Mouse (Mus musculus) ZHBTc4 (cell line): ENCODE measurements around the gene Mgat5b.

Experiments
- DNase-seq: peaks from one replicate; pipeline ENCODE4 v3.0.0-alpha.2; 2011; ENCODE audit warnings: low read depth, low spot score

The Mgat5b gene

DNA sequence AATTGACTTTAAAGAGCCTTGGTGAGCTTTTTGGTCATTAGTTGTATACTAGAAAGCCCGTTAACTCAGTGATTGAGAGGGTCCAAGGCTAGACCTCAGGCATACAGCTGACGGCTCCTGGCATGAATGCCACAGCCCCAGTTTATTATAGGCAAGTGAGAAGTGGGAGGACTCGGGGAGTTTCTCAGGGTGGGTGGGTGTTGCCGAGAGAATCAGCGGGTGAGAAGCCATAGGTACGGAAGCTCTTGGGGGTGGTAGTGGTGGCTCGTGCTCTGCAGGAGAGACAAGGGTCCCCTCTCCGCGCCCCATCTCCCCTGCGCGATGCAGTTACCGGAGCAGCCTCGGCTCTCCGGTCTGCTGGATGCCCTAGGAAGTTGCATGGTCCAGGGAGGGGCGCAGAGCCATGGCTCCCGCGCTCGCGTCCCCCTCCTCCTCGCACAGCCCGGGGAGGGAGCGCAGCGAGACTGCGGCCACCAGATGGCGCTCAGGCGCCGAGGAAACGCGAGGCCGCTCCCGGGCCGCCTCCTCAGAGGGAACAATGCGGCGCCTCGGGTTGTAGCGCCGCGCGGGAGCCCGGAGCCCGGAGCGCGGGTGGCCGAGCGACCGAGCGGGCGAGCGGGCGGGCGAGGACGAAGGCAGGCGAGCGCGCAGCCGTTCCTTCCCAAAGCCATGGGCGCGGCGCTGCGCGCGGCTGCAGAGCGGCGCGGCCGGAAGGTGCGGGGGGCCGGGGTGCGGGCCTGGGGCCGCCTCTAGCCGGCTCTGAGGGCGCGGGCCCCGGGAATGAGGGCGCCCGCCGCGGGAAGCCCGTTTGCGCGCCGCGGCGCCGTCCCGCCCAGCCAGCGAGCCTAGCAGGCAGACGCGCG lies at the start of gene Mgat5b:
TSS of gene Mgat5b (plus strand) at position 541 of the 863 bp plus-strand sequence.
- peak; percentile 94 for DNase-seq

DNA sequence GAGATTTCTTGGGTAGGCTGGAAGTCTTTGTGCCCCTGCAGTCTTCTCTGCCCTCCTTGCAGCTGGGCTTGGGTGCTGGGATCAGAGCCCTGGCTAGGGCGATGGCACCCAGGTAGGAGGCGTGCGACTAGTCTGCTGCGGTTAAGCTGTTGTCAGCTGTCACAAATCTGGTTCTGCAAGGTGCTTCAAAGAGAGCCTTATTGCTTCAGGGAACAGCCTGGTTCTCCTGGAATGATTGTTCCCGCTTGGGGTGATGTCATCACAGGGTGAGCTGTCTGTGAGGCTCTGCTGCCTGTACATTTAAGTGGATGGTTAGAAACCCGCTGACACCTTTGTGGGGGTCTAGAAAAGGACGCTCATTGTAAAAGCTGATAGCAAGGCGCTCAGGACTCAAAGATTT lies 49.4 kb upstream of the Mgat5b start:
- DNase-seq, result no peak

DNA sequence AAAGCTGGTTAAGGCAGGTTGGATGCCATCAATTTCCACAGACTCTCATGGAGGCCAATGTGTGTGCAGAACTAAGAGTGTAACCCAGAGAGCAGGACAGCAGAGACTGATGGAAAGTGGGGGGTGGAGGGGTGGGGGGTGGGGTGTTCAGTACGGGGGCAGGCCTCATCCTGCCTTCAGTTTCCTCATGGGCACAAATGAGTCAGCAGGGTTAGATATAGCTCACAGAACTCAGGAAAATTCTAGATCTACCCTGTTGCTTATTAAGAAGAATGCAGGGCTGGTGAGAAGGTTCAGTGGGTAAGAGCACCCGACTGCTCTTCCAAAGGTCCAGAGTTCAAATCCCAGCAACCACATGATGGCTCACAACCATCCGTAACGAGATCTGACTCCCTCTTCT lies 49.0 kb upstream of the Mgat5b start:
- DNase-seq, result no peak

DNA sequence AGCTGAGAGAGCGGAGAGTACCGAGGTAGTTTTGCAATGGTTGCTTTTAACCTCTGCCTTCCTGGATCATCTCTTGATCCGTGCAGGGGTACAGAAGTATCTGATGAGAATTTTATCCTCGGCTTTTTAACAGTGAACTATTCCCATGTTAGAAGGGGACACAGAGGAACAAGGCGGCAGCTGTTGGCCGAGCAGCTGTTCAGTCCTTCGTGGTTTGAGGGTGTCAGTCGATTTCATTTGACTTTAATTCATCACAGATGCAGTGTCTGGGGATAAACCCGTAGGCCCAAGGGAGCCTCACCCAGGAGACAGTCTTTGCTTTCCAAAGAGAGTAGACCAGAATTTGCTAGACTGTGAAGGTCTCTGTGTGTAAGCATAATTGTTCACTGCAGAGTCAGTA lies 47.1 kb upstream of the Mgat5b start:
- DNase-seq, result no peak

DNA sequence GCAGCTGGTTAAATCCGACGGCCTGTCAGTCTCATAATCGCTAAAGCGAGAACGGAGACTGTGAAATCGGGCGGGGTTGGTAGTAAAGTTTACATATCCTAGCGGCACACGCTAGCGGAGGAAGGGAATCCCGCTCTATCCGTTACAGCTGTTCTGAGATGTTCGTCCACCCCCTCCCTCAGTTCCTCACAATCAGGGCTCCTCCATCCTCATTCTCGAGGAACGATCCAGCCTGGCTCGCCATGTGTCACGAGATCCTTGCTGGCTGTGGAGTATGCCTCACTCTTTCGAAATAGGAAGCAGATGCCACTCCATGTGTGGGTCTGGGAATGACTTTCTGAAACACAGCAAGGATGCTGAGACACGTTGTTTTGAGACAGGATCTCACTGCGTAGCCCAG lies 44.7 kb upstream of the Mgat5b start:
- DNase-seq, result no peak

DNA sequence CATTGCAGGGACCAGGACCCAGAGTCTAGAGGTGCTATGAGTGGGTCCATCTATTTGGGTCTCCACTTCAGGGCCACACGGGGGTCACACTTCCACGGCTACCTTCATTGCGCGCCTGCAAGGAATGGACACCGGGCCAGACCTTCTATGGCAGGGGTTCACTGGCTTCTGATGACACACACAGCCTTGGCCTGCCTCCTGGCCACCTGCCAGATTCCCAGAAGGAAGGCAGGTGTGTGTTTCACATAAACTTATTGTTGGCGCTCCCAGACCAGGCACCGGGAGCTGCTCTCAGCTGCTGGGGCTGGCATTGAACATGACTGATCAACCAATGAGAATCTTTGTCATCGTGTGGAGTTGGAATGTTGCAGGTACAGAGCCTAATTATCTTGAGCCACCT lies 40.2 kb upstream of the Mgat5b start:
- no peak for DNase-seq

DNA sequence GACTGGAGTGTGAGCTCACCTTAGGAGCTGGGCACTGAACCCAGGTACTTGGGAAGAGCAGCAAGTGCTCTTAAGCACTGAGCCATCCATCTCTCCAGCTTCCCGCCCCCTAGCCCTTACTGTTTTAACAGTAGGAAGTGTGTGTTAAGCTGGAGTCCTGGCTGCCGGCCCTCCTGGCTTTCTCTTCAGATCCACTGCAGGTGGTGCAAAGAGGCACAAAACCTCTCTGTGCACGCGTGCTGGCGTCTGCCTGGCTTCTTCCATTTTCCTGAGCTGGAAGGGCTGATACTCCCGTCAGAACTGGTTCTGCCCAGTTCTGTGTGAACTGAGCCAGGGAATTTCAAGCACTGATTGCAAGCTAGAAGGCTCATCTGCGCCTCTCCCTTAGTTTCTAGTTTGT lies 37.8 kb upstream of the Mgat5b start:
- DNase-seq, result peak; percentile 82

DNA sequence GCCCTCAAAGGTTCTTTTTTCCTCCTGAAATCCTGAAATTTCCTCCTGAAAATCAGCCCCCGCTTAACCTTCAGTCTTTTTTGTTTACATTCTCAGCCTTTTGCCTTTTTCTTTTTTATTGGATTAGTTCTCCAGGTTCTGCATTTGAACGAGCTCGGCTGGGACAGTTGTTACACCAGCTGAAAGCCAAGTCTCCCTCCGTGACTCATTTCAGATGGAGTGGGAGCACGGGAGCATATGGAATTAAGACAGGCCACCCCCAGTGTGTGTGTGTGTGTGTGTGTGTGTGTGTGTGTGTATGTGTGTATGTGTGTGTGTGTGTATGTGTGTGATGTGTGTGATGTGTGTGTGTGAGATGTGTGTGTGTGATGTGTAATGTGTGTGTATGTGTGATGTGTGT lies 37.2 kb upstream of the Mgat5b start:
- DNase-seq, result no peak

DNA sequence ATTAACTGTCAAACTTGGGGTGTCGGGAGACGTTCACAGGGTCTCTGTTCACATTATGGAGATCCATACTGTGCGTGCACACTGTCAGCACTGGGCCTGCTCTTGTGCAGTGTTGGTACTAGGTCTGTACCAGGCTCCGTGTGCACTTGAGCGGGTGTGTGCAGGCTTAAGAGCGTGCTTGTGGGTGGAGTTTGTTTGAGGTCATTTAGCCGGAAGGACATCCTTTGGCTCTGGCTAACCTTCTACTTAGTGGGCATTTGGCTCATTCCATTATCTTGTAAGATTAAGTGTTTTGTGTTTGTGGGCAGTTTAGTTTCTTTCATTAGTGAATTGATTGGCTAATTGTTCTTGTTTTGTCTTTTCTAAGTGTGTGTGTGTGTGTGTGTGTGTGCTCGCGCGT lies 36.2 kb upstream of the Mgat5b start:
- DNase-seq, result peak; percentile 69

DNA sequence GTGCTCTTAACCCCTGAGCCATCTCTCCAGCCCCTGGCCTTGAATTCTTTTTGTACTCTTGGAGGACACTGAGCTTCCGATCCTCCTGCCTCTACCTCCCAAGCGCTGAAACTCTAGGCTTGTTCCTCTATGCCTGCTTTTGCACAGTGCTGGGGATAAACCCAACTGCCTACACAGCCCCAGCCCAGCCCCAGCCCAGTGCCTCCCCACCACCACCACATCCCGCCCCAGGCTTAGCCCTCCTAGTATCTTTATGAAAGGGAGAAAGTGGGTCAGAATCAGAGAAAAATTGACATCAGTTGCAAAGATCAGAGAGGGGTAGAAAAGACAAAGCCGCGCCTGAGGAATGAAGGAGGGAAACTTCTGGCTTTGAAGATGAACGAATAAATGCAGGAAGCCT lies 34.6 kb upstream of the Mgat5b start:
- no peak for DNase-seq

DNA sequence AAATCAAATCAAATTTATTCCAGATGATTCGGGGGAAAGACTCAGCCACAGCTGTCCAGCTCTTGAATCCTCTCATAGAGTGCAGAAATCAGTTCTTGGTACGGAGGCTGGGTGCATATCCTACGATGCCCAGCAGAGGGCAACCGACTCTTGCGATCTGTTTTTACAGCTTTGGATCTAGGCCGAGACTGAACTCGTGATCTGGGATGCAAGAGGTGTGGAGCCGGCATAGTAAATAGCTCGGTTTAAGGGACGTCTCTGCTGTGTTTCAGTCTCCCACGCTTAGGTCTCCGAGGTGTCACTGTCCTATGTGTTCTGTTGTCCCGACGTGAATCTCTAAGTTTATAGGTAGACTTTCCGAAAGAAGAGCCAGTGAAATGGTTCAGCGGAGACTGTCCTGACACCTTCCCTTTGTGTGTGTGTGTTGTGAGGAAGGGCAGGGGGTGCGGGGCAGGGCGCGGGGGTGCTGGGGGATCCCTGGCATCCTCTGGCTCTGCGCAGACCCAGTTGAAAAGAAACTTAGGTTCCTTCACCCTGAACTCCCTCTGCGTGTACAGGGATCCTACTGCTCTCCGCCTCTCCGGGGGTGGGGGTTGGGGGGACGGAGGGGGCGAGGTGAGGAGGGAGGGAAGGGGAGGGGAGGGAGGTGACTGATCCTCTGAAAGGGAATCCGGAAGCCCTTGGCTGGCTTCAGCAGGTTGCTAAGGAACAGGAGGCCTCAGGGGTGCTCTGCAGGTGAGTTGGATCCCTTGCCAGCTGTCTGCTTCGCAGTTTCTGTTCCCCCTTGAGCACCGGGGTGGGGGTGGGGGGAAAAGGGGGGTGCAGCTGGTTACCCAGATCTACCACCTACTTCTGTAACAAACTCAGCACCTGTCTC lies 33.1 kb upstream of the Mgat5b start:
- DNase-seq, result peak; percentile 95

DNA sequence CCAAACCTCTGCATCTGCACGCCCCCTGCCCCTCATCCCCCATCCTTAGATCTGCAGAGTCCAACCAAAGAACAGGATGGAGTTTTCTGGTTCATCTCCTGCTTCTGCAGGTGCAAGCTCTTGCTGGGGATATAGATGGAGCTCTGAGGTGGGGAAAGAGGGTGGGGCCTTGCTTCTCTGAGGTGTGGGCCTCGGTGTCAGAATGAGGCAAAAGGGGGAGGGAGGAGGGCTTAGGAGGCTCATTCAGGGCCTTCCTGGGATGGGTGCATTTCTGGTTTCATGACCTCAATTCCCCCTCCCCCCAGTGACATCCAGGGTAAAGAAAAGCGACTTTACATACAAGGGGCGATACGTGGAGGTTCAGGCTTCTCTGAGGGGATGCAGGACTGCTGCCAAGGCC lies 31.5 kb upstream of the Mgat5b start:
- no peak for DNase-seq

DNA sequence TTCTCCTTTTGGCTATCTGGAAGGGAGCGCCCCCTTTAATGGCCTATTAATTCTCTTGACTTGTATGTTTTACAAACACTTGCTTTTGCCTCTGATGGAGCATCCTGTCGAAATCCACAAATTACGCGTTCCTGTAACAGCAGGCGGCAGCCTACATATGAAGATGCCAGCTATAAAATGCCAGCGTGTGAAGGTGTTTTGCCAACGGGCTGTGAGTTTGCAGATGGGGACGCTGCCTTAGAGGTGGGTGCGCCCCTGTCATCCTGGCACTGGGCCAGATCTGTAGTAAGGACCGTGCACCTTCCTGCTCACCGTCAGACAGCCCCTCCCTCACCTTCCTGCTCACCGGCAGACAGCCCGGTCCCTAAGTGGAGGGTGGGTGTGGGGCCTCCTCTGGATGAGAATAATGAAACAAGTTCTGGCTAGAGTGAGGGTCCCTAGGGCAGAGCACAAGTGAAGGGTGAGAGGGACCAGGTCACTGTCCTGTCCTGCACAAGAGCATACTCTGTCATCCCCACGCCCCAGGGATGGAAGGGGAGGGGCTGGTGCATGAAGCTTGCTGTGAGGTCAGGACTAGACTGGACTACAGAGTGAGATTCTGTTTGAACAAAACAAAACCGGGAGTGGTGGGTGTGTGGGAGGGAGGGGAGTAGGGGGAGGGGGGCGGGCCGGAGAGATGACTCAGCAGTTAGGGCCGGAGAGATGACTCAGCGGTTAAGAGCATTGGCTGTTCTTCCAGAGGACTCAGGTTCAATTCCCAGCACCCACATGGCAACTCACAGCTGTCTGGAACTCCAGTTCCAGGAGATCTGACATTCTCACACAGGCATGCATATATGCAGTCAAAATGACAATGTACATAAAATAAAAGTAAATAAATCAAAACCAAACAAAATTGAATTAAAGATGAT lies 24.9 kb upstream of the Mgat5b start:
- DNase-seq, result peak; percentile 90

DNA sequence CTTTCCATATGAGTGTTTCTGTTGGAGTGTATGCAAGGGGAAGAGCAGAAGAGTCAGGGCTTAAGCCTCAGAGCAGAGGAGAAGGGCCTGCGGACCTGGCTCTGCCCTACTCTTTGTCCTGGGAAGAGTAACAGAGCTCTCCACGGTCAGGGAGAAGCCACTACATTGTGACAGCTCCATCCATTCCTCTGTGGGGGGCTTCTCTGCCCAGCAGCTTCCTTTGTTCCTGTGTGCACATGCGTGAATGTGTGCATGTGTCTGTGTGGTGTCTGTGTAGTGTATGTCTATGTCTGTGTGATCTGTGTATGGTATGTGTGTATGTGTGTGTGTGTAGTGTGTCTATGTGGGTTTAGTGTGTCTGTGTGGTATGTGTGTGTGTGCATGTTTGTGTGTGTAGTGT lies 23.3 kb upstream of the Mgat5b start:
- peak; percentile 28 for DNase-seq

DNA sequence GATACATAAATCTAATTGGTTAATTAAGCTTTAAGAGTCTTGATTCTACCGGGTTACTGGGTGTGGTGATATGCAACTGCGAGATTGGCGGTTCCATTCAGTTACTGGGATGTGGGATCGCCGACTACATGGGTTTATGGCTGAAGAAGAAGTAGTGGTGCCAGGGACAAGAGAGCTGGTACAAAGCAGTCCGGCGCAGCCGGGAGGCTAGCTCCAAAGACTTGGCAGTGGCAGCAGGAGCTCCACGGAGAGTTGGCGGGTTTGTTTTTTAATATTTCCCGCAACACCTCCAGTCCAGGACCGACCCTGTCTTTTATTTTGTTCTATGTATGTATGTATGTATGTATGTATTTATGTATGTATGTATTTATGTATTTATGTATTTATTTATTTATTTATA lies 19.4 kb upstream of the Mgat5b start:
- no peak for DNase-seq

DNA sequence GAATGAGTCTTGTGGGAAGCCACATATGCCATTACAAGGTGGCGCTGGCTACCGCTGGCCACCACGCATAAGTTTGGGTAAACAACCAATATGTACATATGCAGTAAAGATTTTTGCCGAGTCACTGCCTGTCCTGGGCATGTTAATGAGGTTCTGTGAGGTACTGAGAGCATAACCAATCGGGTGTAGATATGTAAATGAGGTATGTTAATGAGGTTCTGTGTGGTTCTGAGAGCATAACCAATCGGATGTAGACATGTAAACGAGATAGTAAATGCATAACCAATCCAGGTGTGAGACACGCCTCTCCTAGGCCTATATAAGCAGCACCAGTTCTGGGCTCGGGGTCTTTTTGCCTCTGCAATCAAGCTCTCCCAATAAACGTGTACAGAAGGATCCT lies 16.1 kb upstream of the Mgat5b start:
- DNase-seq, result peak; percentile 58

DNA sequence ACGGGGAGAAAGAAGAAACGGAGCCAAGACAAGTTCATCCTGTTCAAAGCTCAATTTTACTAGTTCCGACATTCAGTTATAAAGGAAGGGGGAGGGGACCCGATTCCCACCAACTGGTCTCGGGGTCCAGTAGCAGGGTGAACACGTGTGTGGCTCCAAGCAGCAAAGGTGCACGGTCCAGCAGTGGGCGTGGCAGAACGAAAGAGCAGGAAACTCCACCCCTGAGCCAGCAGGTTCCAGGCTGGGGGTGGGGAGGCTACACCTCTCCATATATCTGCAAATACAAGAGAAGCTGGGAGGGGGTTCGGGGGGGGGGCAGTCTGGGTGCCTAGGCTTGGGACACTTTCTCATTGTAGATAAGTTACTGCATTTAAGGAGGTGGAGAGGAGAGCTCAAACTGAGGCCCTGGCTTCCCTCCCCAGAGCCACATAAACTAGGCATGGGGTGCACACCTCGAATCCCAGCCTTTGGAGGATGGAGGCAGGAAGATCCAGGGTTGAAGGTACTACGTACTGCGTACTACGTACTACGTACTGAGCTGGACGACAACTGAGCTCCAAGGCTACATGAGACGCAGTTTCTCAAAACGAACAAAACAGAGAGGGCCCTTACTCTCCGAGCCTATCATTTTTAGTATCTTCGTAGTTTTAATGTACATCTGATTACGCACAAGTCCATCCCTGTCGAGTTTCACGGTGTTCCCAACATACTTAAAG lies 12.8 kb upstream of the Mgat5b start:
- DNase-seq, result no peak

DNA sequence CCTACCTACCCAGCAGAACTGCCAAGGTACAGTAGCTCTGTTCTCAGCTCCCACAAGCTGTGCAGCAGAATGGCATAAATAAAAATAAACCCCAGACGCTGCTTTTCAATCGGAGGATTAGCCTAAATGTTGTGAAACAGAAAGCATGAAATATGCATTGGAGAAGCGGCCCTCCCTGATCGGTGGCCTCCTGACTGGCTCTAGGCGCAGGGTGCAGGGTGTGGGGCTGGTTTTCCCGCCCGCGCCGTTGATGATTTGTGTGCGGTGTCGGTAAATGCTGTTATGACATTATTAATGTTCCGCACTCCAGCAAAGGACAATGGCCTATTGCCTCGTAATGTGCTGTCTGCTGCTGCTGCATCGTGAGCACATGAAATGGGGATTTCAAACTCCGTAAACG lies 5.1 kb upstream of the Mgat5b start:
- no peak for DNase-seq

DNA sequence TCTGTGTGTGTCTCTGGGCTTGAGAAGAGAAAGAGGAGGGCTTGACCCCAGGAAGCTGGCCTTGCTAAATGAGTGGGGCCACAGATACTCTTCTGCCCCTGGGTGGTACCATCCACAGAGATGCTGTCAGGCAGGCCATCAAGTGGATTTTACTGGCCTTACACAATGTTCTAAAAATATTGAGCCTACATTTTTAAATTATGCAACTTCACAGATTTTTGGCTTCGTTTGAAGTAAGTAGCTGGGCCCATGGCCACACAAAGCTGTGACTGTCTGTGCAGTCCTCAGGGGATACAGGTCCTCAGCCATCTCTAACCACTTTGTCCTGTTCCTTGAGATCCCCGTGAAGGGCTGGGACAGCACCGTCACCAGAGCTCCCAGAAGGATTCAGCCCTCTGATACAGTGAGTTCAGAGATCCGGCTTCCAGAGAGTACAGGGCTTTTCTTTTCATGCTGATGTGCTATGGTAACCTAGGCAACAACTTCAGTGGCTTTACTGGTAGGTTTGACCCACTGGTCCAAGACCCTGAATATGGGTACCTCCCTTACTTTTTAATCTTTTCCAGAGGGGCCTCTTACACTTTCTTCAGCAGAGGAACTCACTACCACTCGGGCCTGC lies 4.3 kb upstream of the Mgat5b start:
- DNase-seq, result no peak

DNA sequence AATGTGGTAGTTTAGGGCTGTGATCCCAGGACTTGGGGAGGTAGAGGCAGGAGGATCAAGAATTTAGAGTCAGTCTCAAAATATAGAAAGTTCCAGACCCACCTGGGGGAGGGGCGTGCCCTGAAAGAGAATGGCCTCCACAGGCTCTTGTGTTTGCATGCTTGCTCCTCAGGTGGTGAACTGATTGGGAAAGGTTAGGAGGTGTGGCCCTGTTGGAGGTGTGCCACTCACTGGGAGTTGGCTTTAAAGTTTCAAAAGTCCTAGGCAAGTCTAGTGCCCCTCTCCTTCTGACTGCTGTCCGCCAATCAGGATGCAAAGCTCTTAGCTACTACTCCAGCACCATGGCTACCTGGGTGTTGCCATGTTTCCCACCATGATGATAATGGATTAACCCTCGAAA lies 3.4 kb upstream of the Mgat5b start:
- DNase-seq, result peak; percentile 54

DNA sequence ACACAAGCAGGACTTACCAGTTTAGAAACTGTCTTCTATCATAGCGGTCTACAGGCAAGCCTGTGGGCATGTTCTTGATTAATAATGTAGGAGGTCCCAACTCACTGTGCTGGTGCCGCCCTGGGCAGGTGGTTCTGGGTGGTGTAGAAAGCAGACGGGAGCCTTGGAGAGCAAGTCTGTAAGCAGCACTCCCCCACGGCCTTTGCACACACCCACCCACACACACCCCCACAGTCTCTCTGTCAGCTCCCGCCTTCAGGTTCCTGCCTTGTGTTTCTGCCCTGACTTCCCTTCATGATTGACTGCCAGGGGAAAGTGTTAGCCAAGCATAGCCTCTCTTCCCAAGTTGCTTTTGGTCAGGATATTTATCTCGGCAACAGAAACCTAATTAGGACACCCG lies 1.3 kb upstream of the Mgat5b start:
- DNase-seq, result no peak
